Mouse (Mus musculus) heart, adult 8-10 months (tissue): ENCODE results near the gene Neu2. TPM values are rescaled to one million over a fixed set of nuclear protein-coding genes. Genes with fewer than 3 reads are reported as not detected.
"Not testable (repeated sequence)": the region's sequence is repeated elsewhere in the genome, so short reads cannot be mapped to it uniquely, and the experiment has no call there.

ENCODE experiments used
- DNase-seq: peaks from one replicate; pipeline ENCODE4 v3.0.0; 2022; ENCODE audit warnings: low spot score
- total RNA-seq, 4 experiments: library from RNA; stranded (reverse); gene quantifications; 2 replicates each; pipeline ENCODE4 v1.2.4; 2022

The Neu2 gene
- not detected for total RNA-seq

DNA sequence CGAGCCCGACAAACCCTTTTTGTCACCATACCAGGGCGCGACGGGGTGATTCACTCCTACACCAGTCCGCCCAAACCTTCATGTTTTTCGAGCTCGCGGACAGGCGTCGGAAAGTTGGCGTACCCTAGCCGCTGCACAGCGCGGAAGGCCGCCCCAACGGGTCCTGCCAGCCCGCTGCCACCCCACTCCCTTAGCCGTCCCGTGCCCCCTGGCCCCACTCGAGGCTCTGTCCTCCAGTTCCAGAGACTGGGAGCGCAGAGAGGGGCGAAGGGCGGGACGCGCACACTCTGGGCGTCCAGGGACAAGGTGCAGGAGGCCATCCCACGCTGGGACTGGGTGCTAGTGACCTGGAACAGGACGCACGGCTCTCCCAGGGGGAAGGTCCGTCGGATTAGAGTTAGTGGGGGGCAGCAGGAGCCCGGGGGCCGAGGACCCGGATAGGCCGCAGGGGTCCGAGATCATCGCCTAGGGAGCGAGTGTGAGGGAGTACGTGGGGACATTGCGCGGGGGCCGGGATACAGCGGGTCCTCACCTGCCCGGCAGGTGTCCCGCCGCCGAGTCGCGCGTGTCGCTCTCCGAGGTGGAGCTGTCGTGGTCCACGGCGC is at the start of gene Neu2:
TSS of gene Neu2 (plus strand) at position 329 of the 605 bp plus-strand sequence.
- DNase-seq, result no peak

DNA sequence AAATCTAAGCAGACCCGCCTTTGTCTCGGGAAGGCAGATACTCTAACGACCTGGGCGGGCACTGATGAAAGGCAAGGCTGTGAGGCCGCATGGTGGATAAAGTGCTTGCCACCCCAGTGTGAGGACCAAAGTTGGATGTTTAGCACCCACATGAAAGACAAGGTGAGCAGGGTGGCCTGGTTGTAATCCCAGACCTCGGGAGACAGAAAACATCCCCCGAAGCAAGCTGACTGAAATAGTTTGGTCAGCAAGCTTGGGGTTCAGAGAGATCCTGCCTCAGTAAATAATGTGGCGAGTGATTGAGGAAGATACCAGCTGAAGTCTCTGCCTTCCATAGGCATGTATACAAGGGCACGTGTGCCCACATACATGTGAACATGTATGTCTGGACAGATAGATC is 42.2 kb upstream of the Neu2 start:
- no peak for DNase-seq

DNA sequence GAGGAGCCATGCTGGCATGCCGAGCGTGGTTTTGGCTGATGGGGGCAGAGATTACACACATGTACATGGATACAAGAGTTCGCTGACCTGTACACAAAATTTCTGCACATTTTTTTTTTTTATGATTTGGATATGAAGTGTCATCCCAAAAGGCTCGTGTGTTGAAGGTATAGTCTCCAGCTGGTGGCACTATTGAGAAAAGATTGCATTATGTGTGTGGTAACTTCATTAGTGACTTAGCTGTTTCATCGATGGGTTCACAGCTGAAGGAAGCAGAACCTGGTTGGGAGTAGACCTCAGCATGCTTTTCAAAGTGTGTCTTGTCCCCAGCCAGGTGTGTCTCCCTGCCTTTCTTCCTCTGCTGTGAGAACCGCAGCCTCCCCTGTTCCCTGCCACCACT is 41.4 kb upstream of the Neu2 start:
- DNase-seq, result no peak

- not testable (repeated sequence) for DNase-seq
Measured at GRCm38 (mm10) chr1:87469971-87470370, 39.7 kb upstream of the Neu2 start, which contains the start of gene Snorc. TSS of gene Snorc (plus strand) at chr1:87470271.

DNA sequence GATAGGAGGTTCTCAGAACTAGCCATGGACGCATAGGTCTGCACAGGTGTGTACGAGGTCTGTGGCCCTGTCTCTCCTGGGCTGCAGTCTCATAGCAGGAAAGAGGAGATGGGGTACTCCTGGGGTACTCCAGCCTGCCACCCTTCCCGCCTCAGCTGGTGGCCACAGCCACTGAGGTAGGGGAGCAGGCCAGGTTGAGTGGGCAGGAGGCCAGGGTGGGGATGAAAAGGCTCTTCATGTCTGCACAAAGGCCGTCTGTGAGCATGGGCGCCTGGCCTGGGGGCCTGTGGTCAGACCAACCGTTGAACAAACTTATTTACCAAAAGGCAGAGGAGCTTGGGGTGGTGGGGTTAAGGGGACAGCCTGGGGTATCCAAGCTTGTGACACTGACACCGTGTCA is 37.8 kb upstream of the Neu2 start:
- no peak for DNase-seq

DNA sequence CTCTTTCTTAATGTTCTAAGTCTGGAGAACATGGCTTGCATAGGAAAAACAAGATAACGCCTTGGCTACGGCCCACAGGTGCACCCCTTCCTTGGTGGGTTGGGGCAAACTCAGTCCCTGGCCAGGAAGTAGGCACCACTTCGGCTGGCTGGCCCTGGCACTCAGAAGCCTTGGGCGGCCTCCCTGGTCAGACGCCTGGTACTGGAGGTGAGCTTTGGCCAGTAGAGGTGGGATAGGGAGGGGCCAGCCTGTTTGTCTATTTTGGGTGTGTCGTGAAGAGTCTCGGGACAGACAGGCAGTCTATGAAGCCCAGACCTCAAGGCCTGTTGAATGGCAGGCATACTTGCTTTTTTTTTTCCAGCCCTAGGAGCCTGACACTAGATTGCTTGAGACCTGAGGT is 37.1 kb upstream of the Neu2 start:
- DNase-seq, result no peak

DNA sequence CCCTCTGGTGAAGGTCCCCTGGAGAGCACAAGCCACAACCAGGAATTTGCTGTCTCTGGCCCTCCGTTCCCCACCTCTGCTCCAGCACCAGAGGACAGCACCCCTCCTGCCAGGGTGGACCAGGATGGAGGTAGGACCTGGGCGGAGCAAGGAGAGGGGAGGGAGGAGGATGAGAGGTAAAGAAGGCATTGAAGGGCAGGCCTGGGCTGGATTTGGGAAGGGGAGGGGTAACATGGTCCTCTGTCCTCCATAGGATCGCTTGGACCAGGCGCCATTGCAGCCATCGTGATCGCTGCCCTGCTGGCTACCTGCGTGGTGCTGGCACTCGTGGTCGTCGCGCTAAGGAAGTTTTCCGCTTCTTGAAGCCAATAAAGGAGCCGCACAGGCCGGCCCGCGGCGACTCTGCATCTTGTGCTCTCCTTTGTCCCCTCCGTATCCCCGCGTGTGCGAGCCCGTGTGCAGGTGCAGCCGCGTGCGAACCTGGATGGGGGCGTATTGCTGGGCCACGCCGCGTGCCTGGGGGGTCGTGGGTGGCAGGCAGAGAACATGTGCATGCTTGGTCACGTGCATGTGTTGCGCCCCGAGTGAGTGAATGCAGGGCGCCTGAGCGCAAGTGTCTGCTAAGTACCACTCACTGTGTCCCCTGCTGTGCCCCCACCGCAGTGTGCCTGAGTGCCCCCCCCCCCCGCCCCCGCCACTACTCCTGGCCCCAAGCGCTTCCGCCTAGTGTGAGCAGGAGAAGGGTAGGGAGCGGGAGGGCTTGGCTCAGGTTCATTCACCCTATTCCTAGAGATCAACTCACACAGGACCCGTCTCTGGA is 34.4 kb upstream of the Neu2 start:
- no peak for DNase-seq

GRCm38 (mm10) chr1:87482546-87482945 is 27.1 kb upstream of the Neu2 start:
- DNase-seq, result no peak

DNA sequence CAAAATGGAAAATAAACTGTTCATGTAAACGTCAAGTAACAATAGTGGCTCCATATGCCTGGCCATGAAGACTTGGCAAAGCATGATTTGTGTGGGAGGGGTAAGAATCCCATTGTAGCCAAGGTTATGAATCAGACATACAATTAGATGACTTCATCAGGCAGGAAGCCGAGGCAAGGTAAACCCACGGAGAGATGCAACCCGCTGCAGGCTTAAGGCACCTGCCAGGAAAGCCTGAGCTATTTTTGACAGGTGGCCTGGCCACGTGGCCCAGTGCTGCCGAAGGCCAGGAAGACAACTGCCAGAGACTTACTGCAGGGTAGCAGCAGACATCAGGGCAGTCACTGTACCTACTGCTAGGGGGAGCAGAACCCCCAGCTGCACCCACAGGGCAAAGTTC is 23.3 kb upstream of the Neu2 start:
- DNase-seq, result no peak

DNA sequence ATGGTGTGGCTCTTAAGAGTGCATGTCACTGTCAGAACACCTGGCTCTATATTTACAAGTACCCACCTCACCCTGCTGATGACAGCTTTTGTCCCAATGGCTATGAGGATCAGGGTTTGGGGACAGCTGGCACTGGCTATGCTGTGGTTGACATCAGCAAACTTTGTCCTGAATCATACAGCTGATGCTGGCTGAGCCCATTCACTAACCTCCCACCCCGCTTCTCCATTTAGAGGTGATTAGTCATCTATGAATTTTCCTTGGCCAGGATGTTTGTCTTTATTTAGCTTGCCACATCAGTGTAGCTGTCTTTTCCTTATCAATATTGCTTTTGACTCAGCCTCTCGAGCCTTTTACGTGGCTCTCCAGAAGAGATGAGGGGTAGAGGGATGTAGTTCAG is 17.4 kb upstream of the Neu2 start:
- DNase-seq, result no peak

GRCm38 (mm10) chr1:87493542-87493941 is 16.1 kb upstream of the Neu2 start:
- DNase-seq, result no peak

DNA sequence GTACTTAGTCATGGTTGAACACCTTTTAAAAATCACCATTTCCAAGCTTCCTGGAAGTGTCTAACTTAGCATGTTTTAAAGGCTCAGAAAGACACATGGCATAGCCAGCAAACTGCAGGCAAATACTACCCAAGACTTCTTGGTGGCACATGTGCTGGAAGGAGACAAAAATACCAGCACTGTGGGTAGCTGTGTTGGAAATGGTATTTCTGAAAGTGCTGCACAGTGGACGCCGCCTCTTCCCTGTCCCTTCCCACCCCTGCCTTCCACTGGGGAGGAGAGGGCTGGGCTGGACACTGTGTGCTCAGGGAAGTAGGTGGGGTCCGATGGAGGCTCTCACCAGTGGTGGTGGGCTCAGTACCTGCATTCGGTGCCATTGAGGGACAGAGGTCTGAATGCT is 4.2 kb upstream of the Neu2 start:
- DNase-seq, result no peak

DNA sequence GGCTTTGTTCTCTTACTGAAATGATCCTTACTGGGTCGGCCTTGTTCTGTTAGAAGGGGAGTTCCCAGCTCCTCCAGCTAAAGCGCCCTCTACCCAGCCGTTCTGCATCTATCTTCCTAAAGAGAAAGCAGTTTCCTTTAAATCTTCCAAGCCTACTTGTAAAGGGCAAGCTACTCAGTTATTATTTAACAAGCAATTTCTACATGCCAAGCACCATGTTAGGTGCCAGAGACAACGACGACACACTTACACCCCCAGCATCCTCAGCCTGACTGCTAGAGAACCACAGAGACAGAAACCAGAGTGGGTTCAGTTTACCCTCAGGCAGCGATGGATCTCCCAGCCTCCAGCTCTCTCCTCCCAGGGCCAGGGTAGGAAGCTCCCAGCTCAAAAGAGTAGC is 1.8 kb upstream of the Neu2 start:
- DNase-seq, result no peak

DNA sequence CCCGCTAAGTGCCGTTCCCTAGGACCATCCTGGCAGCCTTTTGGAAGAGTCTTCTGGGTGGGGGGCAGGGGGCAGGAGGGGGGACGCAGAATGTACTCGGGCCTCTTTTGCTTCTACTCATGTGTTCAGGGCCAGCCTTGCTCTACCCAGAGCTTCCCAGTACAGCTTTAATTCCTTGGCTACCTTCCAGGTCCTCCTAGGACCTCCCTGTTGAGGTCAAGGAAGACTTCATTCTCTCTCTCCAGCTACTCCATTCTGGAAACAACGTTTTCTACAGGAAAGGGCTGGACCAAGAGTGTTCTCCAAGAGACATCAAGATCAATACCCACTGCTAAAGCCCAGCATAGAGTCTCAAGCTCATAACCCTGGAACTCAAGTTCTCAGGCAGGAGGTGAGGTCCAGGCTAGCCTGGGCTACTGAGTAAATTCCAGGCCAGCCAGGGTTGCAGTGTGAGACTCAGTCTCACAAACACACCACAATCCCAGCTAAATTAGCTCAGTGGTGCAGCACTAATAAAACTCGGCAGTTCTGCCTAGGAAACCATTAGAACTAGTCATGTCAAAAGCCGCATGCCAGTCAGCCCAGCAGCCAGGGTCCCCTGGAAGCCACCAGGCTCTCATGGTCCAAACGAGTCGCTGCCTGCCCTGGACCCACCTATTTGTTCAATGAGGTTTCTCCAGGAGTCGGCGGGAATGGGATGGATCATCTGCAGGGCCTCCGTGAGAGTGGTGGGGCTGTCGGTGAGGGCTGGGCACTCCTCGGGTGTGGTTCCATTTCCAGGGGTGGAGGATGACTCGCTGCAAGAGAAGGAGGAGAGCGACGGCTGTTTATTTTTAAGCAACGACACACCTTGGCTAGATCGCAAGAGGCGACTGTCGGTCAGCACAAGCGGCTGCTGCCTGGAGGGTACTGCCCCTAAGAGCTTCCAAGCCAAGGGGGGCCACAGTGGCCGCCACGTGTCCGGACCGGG is 813 bp upstream of the Neu2 start:
- no peak for DNase-seq

- no peak for DNase-seq
Measured at GRCm38 (mm10) chr1:87510166-87510691, 540 bp downstream of the Neu2 start.

GRCm38 (mm10) chr1:87510845-87511244 is 1.2 kb downstream of the Neu2 start:
- DNase-seq, result no peak

- no peak for DNase-seq
Measured at GRCm38 (mm10) chr1:87520467-87520866, 10.8 kb downstream of the Neu2 start.

DNA sequence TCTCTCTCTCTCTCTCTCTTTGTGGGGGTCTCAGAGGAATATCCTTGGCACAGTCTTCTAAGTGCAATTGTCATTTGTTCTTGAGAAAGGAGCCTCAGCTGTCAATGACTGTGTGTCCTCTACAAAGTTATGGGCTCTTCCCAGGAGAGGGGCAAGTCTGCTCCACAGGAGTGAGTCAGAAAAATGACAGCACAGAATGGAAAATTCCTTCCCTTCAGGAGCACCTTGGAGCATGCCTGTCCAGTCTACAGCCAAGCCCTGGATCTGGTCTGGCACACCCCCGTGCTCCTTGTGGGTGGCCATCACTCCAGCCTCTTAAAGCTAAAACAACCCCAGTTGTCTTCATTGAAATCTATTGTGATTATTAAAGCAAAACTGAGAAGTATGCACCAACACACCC is 11.8 kb downstream of the Neu2 start:
- DNase-seq, result no peak

DNA sequence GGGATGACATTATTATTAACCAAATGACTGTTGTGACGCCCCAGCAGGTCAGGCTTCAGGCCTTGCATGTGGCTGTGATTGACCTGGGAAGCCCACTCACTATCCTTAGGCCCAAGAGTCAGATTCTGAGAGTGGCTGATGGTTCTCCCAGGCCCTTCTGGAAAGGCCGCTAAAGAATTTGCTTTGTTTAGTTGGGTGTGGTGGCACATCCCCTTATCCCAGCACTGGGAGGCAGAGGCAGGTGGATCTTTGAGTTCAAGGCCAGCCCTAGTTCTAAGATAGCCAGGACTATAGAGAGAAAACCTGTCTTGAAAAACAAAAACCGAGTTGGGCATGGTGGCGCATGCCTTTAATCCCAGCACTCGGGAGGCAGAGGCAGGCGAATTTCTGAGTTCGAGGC is 15.4 kb downstream of the Neu2 start:
- no peak for DNase-seq

GRCm38 (mm10) chr1:87527191-87527590 is 17.5 kb downstream of the Neu2 start:
- peak; percentile 9 for DNase-seq

DNA sequence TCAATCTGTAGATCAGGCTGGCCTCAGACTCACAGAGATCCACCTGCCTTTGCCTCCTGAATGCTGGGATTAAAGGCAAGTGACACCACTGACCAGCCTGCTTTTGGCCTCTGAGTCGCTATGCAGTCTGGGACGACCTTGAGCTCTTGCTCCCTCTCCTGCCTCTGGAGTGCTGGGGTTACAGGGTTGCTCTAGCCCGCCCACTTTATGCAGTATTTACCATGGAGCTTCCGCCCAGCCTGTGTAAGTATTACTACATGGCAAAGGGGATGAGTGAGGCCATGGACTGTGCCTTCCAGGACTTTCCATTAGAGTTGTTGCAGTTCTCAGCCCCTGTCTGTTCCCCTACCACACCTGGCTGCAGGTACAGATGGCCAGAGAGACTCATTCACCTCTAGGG is 22.7 kb downstream of the Neu2 start:
- DNase-seq, result no peak

DNA sequence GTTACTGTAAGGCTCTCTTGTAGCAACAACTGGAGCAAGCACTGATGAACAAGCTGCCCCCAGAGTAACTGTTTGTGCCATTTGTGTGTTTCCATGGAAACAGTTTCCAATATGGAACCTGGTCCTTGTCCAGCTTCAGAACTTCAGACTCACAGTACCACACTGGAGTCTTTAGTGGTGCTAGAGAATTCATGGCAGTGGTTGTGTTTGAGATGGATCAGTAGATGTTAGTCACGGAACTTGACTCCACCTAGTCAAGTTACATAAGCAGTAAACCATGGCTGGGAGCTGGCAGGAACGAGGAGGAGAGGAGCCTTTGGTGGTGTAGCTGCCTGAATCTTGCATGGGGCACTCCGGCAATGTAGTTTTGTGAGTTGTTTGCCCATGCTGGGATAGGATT is 24.4 kb downstream of the Neu2 start:
- no peak for DNase-seq
